Mouse (Mus musculus): ENCODE measurements around the gene Dgcr8. TPM values are rescaled to one million over a fixed set of nuclear protein-coding genes. Genes with fewer than 3 reads are reported as not detected.

The Dgcr8 gene
- polyA plus RNA-seq, 1 experiment, result 21.4 TPM

DNA sequence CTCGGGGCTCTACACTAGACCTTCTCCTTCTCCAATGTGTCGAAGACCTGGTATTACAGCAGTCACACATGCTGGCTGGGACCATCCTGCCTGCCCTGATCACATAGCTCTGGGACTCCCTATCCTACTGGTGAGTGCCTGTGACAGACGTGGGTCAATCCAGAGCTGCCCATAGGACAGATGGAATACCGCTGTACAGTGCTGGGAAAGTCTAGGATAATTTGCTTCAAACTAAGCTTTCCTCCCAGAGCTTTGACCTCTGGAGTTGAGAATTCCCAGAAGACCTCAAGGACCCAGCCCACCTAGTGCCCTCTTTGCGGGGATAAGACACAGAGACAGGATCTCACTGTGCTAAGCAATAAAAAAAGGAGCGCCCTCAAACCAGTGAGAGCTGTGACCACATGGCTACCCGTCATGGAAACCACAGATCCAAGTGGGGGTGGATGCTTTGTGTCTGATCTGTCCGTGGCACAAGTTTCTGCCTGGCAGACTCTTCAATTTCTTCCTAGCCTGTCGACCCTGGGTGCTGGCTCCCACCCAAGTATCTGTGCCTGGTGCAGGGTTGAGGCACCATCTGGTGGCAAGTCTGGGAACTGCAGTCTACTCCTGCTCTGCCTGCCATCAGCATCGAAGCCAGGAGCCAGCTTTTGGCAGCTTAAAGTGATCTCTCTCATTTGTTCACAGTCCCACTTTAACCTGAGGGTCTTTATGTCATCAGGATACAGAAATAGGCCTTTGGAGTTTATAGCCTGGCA is 77.5 kb downstream of the Dgcr8 start:
- TF ChIP-seq CTCF (IDR thresholded peaks at IDR 0.05; ENCODE audit: low read depth, low read length) (peak; percentile 98), POLR2A (IDR thresholded peaks at IDR 0.05; ENCODE audit: borderline replicate concordance, low read depth, low read length) (no peak)
- Histone ChIP-seq H3K4me1 (ENCODE audit: control insufficient read depth, insufficient read depth, low read length) (no peaks in the 10 kb centered on the region), H3K27ac (ENCODE audit: insufficient read depth, low read depth, low read length) (no peak overlapping the region), H3K4me3 (ENCODE audit: insufficient read depth, low read length) (no peak overlapping the region)

DNA sequence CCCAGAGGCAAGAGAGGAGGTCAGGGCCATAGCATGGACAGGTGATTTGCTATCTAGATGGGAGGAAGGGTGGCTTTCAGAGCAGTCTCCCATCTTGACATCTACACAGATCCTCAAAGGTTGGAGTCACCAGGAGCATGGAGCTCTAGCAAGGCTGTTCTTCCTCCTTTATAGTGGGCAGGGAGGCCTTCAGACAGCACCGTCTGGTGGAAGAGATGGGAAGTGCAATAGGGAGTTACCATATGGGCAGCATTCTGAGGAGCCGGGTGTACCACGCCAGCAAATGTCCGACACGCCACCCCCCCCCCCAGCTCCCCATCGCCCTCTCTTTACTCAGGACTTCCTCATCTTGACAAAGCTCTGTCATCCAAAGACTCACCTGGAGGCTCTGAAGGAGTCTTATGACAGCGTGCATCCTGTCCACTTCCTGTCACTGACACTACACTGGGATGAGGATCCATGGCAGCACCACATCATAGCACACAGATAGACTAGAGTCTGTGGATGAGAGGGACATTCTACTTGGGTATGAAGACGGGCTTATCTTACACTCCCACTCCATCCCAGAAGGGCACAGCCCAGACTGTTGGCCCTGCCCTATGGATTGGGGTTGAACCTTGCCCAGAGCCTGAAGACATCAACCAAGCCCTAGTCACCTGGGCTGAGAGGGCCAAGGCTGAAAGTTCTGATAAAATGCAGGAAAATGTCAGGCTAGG is 78.2 kb downstream of the Dgcr8 start:
- TF ChIP-seq CTCF (IDR thresholded peaks at IDR 0.05; ENCODE audit: low read depth, low read length) (peak; percentile 74), POLR2A (IDR thresholded peaks at IDR 0.05; ENCODE audit: borderline replicate concordance, low read depth, low read length) (no peak)
- no peak overlapping the region for H3K4me3 ChIP-seq (ENCODE audit: insufficient read depth, low read length)

More for the DNA sequence above, 78.2 kb downstream of the Dgcr8 start:
- Histone ChIP-seq H3K27ac (ENCODE audit: insufficient read depth, low read depth, low read length) (no peak overlapping the region), H3K4me1 (ENCODE audit: control insufficient read depth, insufficient read depth, low read length) (no peaks in the 10 kb centered on the region)

Other genes with a start within 250 kb of the Dgcr8 start
- gene Dgcr6, start 236.4 kb downstream of the Dgcr8 start, polyA plus RNA-seq (2012; ENCODE audit: insufficient read depth, insufficient read length, missing spikeins), result 23.0 and 26.4 TPM in 2 replicates
- gene Prodh, start 199.0 kb downstream of the Dgcr8 start, polyA plus RNA-seq (2012; ENCODE audit: insufficient read depth, insufficient read length, missing spikeins), result 4.5 and 4.8 TPM in 2 replicates
- not detected in 2 replicates for gene Rtn4r, start 161.6 kb downstream of the Dgcr8 start, polyA plus RNA-seq (2012; ENCODE audit: insufficient read depth, insufficient read length, missing spikeins)
- not detected in 2 replicates for gene Ccdc188, start 71.4 kb downstream of the Dgcr8 start, polyA plus RNA-seq (2012; ENCODE audit: insufficient read depth, insufficient read length, missing spikeins)
- gene Zdhhc8, start 54.1 kb downstream of the Dgcr8 start, polyA plus RNA-seq (2012; ENCODE audit: insufficient read depth, insufficient read length, missing spikeins), result 10.8 and 14.3 TPM in 2 replicates
- 64.4 and 64.9 TPM in 2 replicates for gene Trmt2a, start 40.6 kb downstream of the Dgcr8 start, polyA plus RNA-seq (2012; ENCODE audit: insufficient read depth, insufficient read length, missing spikeins)
- 85.0 and 105 TPM in 2 replicates for gene Ranbp1, start 40.5 kb downstream of the Dgcr8 start, polyA plus RNA-seq (2012; ENCODE audit: insufficient read depth, insufficient read length, missing spikeins)
- 5.3 and 11.4 TPM in 2 replicates for gene Gm49776, start 30.9 kb downstream of the Dgcr8 start, polyA plus RNA-seq (2012; ENCODE audit: insufficient read depth, insufficient read length, missing spikeins)
- gene Tango2, start 58.9 kb upstream of the Dgcr8 start, polyA plus RNA-seq (2012; ENCODE audit: insufficient read depth, insufficient read length, missing spikeins), result 26.3 and 33.0 TPM in 2 replicates
- gene Arvcf, start 58.9 kb upstream of the Dgcr8 start, polyA plus RNA-seq (2012; ENCODE audit: insufficient read depth, insufficient read length, missing spikeins), result 1.8 and 3.5 TPM in 2 replicates
- gene Txnrd2, start 137.1 kb upstream of the Dgcr8 start, polyA plus RNA-seq (2012; ENCODE audit: insufficient read depth, insufficient read length, missing spikeins), result 23.4 and 26.3 TPM in 2 replicates
- 93.3 and 99.6 TPM in 2 replicates for gene Comt, start 137.6 kb upstream of the Dgcr8 start, polyA plus RNA-seq (2012; ENCODE audit: insufficient read depth, insufficient read length, missing spikeins)
- gene Gnb1l, start 209.5 kb upstream of the Dgcr8 start, polyA plus RNA-seq (2012; ENCODE audit: insufficient read depth, insufficient read length, missing spikeins), result 1.1 and 1.8 TPM in 2 replicates
- gene Rtl10, start 209.7 kb upstream of the Dgcr8 start, polyA plus RNA-seq (2012; ENCODE audit: insufficient read depth, insufficient read length, missing spikeins), result 0.94 and 1.9 TPM in 2 replicates

Data from bone marrow macrophage, adult 2 months (primary cell).